Mouse (Mus musculus) thymus, adult 2 months (tissue): ENCODE data around the gene Arhgap24.

Experiments used
- CTCF ChIP-seq: fragments of 200-500 bp; IDR thresholded peaks from 2 replicates; pipeline ENCODE4 v1.5.1; 2012; ENCODE audit warnings: mild to moderate bottlenecking, control low read depth, low read length, moderate library complexity, borderline replicate concordance; ENCODE audit not compliant: control insufficient read depth, poor library complexity, insufficient read depth; ENCODE audit errors: extremely low read depth
- POLR2A ChIP-seq: fragments of 200-500 bp; IDR thresholded peaks from 2 replicates; pipeline ENCODE4 v1.6.1; 2012; ENCODE audit warnings: mild to moderate bottlenecking, low read length, control low read depth, moderate library complexity; ENCODE audit not compliant: control insufficient read depth, poor library complexity, insufficient read depth; ENCODE audit errors: extremely low read depth

- TF ChIP-seq CTCF (no peak), POLR2A (no peak)
Observed at GRCm38 (mm10) chr5:102687673-102688072, 206.5 kb downstream of the Arhgap24 start.
